Mouse (Mus musculus) lung, postnatal 0 days (tissue): ENCODE measurements around the gene Adamtsl4. TPM values are rescaled to one million over a fixed set of nuclear protein-coding genes. Genes with fewer than 3 reads are reported as not detected.

Experiments
- ATAC-seq: fragments of 200-750 bp; cut with Nextera tagmentation; 2 replicates; pipeline ENCODE4 v1.8.0; 2017; ENCODE audit warnings: moderate library complexity
- DNase-seq: peaks from one replicate; pipeline ENCODE4 v3.0.0-alpha.2; 2016; ENCODE audit warnings: low spot score
- H3K27ac ChIP-seq: fragments of 300-500 bp; sonication (generic); 2 replicates; pipeline ENCODE4 v1.5.1; 2014; ENCODE audit warnings: antibody characterized with exemption, mild to moderate bottlenecking, low read length, mixed read lengths
- H3K27me3 ChIP-seq: fragments of 300-500 bp; sonication (generic); replicated peaks from 2 replicates; pipeline ENCODE4 v1.6.1; 2014; ENCODE audit warnings: low read length, mixed read lengths; ENCODE audit not compliant: insufficient read depth
- H3K36me3 ChIP-seq: fragments of 300-500 bp; sonication (generic); 2 replicates; pipeline ENCODE4 v1.6.1; 2014; ENCODE audit warnings: low read length, mixed read lengths; ENCODE audit not compliant: insufficient read depth
- H3K4me1 ChIP-seq: fragments of 300-500 bp; sonication (generic); 2 replicates; pipeline ENCODE4 v1.6.1; 2014; ENCODE audit warnings: antibody characterized with exemption, low read depth, low read length, mixed read lengths; ENCODE audit not compliant: insufficient read depth
- H3K4me2 ChIP-seq: fragments of 300-500 bp; sonication (generic); replicated peaks from 2 replicates; pipeline ENCODE4 v1.6.1; 2014; ENCODE audit warnings: low read depth, mild to moderate bottlenecking, low read length, moderate library complexity, mixed read lengths
- H3K4me3 ChIP-seq: fragments of 300-500 bp; sonication (generic); 2 replicates; pipeline ENCODE4 v1.5.1; 2014; ENCODE audit warnings: low read depth, low read length
- H3K9ac ChIP-seq: fragments of 300-500 bp; sonication (generic); replicated peaks from 2 replicates; pipeline ENCODE4 v1.6.1; 2014; ENCODE audit warnings: low read depth, mild to moderate bottlenecking
- H3K9me3 ChIP-seq: fragments of 300-500 bp; sonication (generic); 2 replicates; pipeline ENCODE4 v1.6.1; 2016; ENCODE audit warnings: low read length, mixed read lengths
- CTCF ChIP-seq: IDR thresholded peaks from 2 replicates; pipeline ENCODE4 v1.5.1; 2016; ENCODE audit warnings: antibody characterized with exemption, mild to moderate bottlenecking
- EP300 ChIP-seq: IDR thresholded peaks from 2 replicates; pipeline ENCODE4 v1.6.1; 2016; ENCODE audit warnings: antibody characterized with exemption, mild to moderate bottlenecking, control low read depth
- whole genome bisulfite sequencing: fragments of 180-500 bp; shearing (Covaris S2); extraction: QIAGEN DNeasy Blood & Tissue Kit; methylation state at CpG from one replicate; pipeline ENCODE4 v1.1.7; 2014; 5-methylcytosine and 5-hydroxymethylcytosine counted together
- polyA plus RNA-seq: library from polyadenylated mRNA; unstranded; fragments of >200 nt; fragmentation: Nextera tagmentation; extraction: Ambion mirVana; gene quantifications from 2 replicates; pipeline ENCODE4 v1.2.1, GENCODE M21; 2015

Gene Adamtsl4
- polyA plus RNA-seq, 1 experiment from 2014 or later, result 13.2 TPM

DNA sequence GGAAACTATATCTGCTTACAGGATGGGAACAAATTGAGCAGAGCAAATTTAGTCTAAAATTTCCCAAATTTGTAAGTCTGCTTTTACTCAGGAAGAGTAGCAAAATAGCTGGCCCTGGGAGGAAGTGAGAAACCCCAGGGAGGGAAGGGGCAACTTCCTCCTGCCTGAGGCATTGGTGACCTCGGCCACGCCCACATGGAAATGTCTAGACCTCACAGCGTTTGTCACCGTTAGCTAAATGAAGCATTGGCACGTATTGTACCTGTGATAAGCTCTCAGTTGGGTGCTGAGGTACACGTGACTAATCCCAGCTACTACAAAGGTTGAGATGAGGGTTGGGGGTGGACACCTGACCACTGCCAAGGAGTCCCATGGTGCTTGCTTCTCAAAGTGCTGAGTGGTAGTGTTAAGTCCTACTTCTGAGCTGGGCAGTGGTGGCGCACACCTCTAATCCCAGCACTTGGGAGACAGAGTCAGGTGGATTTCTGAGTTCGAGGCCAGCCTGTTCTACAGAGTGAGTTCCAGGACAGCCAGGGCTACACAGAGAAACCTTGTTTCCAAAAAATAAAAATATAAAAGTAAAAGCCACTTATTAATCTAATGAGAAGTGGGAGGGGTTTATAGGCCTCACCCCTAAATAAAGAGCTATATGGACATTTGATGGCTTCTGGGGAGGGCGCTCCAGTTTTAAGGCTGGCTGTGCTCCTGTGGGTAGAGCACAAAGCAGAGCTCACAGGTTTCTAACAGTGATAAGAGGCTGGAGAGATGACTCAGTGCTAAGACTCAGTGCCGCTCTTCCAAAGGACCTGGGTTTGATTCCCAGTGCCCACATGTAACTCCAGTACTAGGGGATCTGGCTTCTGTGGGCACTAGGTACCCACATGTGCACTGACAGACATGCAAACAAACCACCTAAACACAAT is 42.1 kb downstream of the Adamtsl4 start:
- no peaks in the 10 kb centered on the region for H3K27me3 ChIP-seq
- no peak overlapping the region for H3K4me2 ChIP-seq
- no peak overlapping the region for H3K4me3 ChIP-seq
- no peak overlapping the region for H3K9ac ChIP-seq
- no peak for TF ChIP-seq EP300
- no peak for TF ChIP-seq CTCF
- 53% methylated on average over 10 of the region's 10 CpGs for WGBS
- DNase-seq (peak; percentile 62), ATAC-seq (peak; percentile 41)
- peaks cover 5% of the 10 kb centered on the region; the same call in 1 of the 2 replicates for H3K4me1 ChIP-seq
- no peaks in the 10 kb centered on the region for H3K9me3 ChIP-seq
- no peak overlapping the region for H3K27ac ChIP-seq
- no peaks in the 10 kb centered on the region for H3K36me3 ChIP-seq

DNA sequence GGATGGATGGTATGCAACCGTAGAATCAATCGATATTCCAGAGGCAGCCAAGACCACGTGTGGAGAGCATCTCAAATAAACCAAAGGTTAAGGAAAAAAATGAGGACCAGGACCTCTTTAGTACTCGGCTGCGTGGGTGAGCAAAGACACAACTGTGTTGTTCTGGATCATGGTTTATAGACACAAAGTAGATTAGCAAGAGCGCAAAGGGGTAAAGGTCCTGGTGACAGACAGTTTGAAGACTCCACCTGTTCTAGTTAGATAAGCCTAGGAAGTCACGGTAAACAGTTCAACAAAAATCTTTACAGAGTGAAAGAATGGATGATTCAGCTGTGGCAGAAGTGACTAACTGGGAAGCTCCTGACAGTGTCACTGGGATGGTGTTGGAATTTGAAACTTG is 44.6 kb downstream of the Adamtsl4 start:
- H3K4me2 ChIP-seq, result no peak overlapping the region
- H3K27me3 ChIP-seq, result no peaks in the 10 kb centered on the region
- peaks cover 4% of the 10 kb centered on the region; the same call in 1 of the 2 replicates for H3K36me3 ChIP-seq
- H3K9ac ChIP-seq, result no peak overlapping the region
- ATAC-seq (no peak), DNase-seq (no peak)
- no peak overlapping the region for H3K4me3 ChIP-seq
- no peak overlapping the region for H3K27ac ChIP-seq
- 71% methylated on average over 7 of the region's 7 CpGs for WGBS
- H3K9me3 ChIP-seq, result no peaks in the 10 kb centered on the region
- H3K4me1 ChIP-seq, result no peaks in the 10 kb centered on the region
- TF ChIP-seq EP300, result no peak
- no peak for TF ChIP-seq CTCF

DNA sequence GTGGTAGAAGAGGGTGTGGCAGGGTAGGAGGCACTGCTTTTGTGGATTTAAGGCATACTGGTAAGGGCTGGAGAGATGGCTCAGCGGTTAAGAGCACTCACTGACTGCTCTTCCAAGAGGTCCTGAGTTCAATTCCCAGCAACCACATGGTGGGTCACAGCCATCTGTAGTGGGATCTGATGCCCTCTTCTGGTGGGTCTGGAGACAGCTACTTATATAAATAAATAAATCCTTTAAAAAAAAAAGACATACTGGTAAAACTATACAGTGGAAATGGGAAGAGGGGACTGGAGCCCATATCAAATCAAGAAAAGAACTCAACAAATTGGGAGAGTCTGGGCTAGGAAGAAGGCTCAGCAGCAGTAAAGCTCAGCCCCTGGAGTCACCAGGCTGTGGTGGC is 48.0 kb downstream of the Adamtsl4 start:
- WGBS, result 72% methylated on average over 1 of the region's 1 CpGs

DNA sequence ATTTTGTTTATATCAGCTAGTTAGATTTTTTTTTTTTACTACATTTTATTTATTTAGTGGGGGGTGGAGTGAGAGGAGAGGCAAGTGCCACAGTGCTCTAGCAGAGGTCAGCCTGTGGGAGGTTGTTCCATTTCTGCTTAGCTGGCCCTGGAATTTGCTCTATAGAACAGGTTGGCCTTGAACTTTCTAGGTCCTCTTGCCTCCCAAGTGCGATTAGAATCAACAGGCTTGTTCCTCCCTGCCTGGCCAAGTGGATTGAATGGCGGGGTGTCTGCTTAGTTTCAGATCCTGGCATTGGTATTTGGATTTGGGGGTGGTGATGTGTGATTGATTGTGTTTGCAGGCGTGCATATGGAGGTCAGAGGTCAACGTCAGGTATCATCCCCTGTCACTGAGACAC is 51.6 kb downstream of the Adamtsl4 start:
- peaks cover 18% of the 10 kb centered on the region; the same call in 1 of the 2 replicates for H3K36me3 ChIP-seq

More for the DNA sequence above, 48.0 kb downstream of the Adamtsl4 start:
- no peak overlapping the region for H3K27ac ChIP-seq
- peaks cover 8% of the 10 kb centered on the region; the same call in 1 of the 2 replicates for H3K36me3 ChIP-seq
- DNase-seq (no peak), ATAC-seq (no peak)
- H3K9ac ChIP-seq, result no peak overlapping the region
- H3K4me3 ChIP-seq, result no peak overlapping the region
- no peaks in the 10 kb centered on the region for H3K27me3 ChIP-seq
- TF ChIP-seq CTCF (peak; percentile 44), EP300 (no peak)
- H3K4me1 ChIP-seq, result no peaks in the 10 kb centered on the region
- no peaks in the 10 kb centered on the region for H3K9me3 ChIP-seq
- H3K4me2 ChIP-seq, result no peak overlapping the region

DNA sequence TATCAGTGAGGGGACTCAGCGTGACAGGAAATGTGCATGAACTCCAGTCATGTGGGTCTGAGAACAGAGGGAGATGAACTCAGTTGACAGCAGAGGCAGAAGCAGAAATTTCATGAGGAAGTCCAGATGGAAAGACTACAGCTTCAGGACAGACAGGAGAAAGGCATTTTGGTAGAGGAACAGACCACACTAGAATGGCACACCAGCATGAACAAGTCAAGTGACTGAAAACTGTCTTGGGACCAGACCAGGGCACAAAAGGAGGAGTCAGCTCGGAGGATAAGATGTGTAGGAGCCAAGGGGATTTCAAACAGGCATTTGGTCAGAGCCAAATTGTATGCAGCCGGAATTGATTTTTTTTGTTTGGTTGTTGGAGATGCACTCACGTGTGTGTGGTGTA is 52.1 kb downstream of the Adamtsl4 start:
- WGBS, result 59% methylated on average over 4 of the region's 4 CpGs
- no peak overlapping the region for H3K4me2 ChIP-seq
- TF ChIP-seq EP300 (no peak), CTCF (no peak)
- no peak overlapping the region for H3K27ac ChIP-seq
- no peaks in the 10 kb centered on the region for H3K4me1 ChIP-seq
- peaks cover 21% of the 10 kb centered on the region for H3K36me3 ChIP-seq
- ATAC-seq (no peak), DNase-seq (no peak)
- H3K9me3 ChIP-seq, result no peaks in the 10 kb centered on the region
- no peak overlapping the region for H3K4me3 ChIP-seq
- no peak overlapping the region for H3K9ac ChIP-seq
- H3K27me3 ChIP-seq, result no peaks in the 10 kb centered on the region

More for the DNA sequence above, 51.6 kb downstream of the Adamtsl4 start:
- TF ChIP-seq CTCF, result no peak
- no peak for TF ChIP-seq EP300
- WGBS, result 68% methylated on average over 4 of the region's 4 CpGs
- H3K9ac ChIP-seq, result no peak overlapping the region
- no peaks in the 10 kb centered on the region for H3K9me3 ChIP-seq
- no peak overlapping the region for H3K4me3 ChIP-seq
- H3K27me3 ChIP-seq, result no peaks in the 10 kb centered on the region
- no peak for DNase-seq
- no peaks in the 10 kb centered on the region for H3K4me1 ChIP-seq
- no peak overlapping the region for H3K27ac ChIP-seq
- no peak overlapping the region for H3K4me2 ChIP-seq
- ATAC-seq, result no peak

DNA sequence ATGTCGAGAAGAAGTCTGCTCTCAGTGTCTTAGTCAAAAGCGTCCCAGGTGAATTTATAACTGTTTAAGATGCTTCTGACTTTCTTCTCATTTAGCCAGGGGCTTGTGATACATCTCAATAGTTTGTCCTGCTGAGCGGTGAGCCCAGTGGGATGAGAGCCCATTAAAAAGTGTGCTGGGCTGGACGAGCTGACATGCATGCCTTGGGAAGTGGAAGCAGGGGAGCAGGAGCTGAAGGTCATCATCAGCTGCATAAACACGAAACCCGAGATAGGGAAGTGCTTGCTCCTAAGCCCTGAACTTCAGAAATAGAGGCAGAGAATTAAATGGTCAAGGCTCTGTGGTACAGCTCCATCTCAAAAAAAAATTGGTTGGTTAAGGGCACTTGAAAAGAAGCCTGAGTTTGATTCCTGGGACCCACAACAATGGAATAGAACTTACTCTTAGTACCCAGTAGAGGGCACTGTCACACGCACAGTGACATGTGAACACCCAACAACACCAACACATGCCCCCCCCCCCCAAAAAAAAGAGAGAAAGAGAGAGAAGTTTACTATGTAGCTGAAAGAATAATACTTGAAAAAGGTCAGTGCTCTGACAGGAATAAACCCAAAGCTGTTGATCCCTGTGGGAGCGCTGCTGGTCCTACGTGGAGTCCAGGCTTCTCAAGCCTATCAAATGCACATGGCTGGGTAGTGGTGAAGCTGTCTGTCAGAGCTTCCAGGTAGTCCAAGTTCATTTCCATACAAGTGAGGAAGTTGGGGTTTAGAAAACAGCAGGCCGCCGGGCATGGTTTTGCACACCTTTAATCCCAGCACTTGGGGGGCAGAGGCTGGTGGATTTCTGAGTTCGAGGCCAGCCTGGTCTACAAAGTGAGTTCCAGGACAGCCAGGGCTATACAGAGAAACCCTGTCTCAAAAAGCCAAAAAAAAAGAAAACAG is 54.8 kb downstream of the Adamtsl4 start:
- TF ChIP-seq EP300, result peak; percentile 48; the same call in 1 of the 2 replicates
- peak; percentile 74 for TF ChIP-seq CTCF
- H3K27me3 ChIP-seq, result no peaks in the 10 kb centered on the region
- no peak overlapping the region for H3K4me3 ChIP-seq
- WGBS, result 65% methylated on average over 12 of the region's 12 CpGs
- H3K4me1 ChIP-seq, result no peaks in the 10 kb centered on the region
- no peak overlapping the region for H3K4me2 ChIP-seq
- no peak overlapping the region for H3K9ac ChIP-seq
- no peaks in the 10 kb centered on the region for H3K9me3 ChIP-seq
- peaks cover 37% of the 10 kb centered on the region for H3K36me3 ChIP-seq
- no peak overlapping the region for H3K27ac ChIP-seq
- peak; percentile 68 for ATAC-seq
- peak; percentile 82 for DNase-seq
